Mouse (Mus musculus): ENCODE results near the gene Lats2.

The Lats2 gene

DNA sequence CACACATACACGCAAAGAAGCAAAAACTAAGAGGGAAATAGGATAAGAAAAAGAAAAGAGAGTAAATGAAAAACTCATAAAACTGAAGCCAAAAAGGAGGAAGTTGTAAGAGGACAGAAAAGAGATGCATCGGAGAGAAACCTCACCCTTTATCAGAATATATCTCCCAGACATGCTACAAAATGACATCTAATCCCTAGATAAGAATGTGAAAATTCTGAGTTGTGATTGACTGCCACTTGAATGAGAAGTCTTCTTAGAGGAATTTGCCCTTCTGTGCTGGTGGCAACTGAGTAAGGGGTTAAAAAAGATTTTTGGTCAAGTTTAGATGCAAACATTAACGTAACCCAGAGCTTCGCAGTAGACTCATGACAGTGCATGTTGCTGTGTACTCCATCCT is 112.0 kb downstream of the Lats2 start:
- CTCF ChIA-PET, result no interaction called here

Measured in spleen, embryonic (tissue).